Mouse (Mus musculus): ENCODE measurements around the gene Armh3. TPM values are rescaled to one million over a fixed set of nuclear protein-coding genes. Genes with fewer than 3 reads are reported as not detected.
A peak's percentile ranks its signal among the peaks of the same experiment; 100 is the strongest.

Armh3 gene
- polyA plus RNA-seq, 1 experiment from 2014 or later = 23.1 TPM

DNA sequence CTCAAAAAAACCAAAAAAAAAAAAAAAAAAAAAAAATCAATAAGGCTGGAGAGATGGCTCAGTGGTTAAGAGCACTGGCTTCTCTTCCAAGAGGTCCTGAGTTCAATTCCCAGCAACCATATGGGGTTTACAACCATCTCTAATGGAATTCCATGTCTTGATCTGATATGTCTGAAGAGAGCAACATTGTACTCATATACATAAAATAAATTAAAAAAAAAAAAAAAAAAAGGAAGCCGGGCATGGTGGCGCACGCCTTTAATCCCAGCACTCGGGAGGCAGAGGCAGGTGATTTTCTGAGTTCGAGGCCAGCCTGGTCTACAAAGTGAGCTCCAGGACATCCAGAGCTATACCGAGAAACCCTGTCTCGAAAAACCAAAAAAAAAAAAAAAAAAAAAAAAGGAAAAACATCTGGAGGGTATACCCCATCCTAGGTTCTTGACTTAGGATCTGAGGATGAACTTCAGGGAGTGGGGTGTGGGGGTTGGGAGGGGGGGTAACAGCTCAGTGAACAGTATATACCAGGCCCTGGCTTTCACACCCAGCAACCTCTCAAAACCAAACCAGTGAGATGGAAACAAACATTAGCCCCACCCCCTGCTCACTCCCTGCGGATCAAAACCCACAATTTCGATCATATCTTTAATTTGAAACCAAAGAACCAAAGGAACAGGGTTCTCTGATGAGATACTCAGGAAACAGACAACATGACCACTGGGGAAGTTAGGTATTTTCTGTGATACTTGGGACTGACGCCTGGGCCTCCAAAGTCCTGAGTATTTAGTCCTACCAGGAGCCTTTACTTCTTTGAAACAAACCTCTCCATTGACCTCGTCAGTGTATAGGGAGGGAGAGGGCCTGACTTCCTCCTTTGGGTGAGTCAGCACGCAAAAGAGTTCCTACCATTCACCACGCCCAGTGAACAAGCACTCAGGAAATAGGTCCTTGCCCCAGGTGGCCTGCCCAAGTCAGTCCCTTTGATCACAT is 208.1 kb downstream of the Armh3 start:
- no peak for ATAC-seq (ENCODE audit: low FRiP score, low read depth)

GRCm38 (mm10) chr19:45789365-45789764 is 208.9 kb downstream of the Armh3 start:
- H3K9me3 ChIP-seq = no peaks in the 10 kb centered on the region
- no peaks in the 10 kb centered on the region for H3K4me1 ChIP-seq (replicated peaks)
- WGBS = 81% methylated on average over 7 of the region's 7 CpGs
- no peak overlapping the region for H3K4me3 ChIP-seq
- no peaks in the 10 kb centered on the region for H3K27me3 ChIP-seq
- no peak overlapping the region for H3K27ac ChIP-seq (replicated peaks)
- ATAC-seq (ENCODE audit: low FRiP score, low read depth) = no peak
- H3K36me3 ChIP-seq = no peaks in the 10 kb centered on the region
- H3K9ac ChIP-seq = no peak overlapping the region
- no peak overlapping the region for H3K4me2 ChIP-seq

More for the DNA sequence above, 208.1 kb downstream of the Armh3 start:
- H3K9me3 ChIP-seq = no peaks in the 10 kb centered on the region
- no peaks in the 10 kb centered on the region for H3K27me3 ChIP-seq
- H3K4me2 ChIP-seq = no peak overlapping the region
- H3K4me3 ChIP-seq = no peak overlapping the region
- no peaks in the 10 kb centered on the region for H3K36me3 ChIP-seq
- H3K4me1 ChIP-seq (replicated peaks) = no peaks in the 10 kb centered on the region
- 80% methylated on average over 13 of the region's 13 CpGs for WGBS
- no peak overlapping the region for H3K27ac ChIP-seq (replicated peaks)
- no peak overlapping the region for H3K9ac ChIP-seq

DNA sequence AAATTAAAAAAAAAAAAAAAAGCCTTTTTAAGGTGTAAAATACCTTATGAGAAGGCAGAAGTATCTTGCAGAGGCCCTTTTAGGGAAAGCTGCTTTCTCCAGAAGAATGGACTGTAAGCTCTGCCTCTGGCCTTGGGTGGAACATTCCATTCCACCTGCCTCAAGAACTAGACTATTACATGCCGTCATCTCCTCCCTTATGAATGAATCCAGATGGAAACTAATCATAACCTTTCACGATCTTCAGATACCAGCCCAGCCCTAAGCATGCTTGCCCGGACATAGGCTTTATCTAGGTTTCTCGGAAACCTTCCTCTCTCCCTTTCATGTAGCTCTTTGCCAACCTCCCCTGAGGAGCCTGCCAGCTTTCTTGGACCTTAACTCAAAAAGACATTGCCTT is 210.0 kb downstream of the Armh3 start:
- Histone ChIP-seq H3K36me3 (no peaks in the 10 kb centered on the region), H3K9ac (no peak overlapping the region), H3K4me3 (no peak overlapping the region), H3K9me3 (no peaks in the 10 kb centered on the region), H3K27me3 (no peaks in the 10 kb centered on the region), H3K27ac (replicated peaks) (no peak overlapping the region), H3K4me1 (replicated peaks) (peaks cover 6% of the 10 kb centered on the region), H3K4me2 (no peak overlapping the region)
- ATAC-seq (ENCODE audit: low FRiP score, low read depth) = no peak
- 85% methylated on average over 4 of the region's 4 CpGs for WGBS

- Histone ChIP-seq H3K4me1 (replicated peaks) (peaks cover 6% of the 10 kb centered on the region), H3K9me3 (no peaks in the 10 kb centered on the region), H3K4me2 (no peak overlapping the region), H3K27ac (replicated peaks) (no peak overlapping the region), H3K4me3 (no peak overlapping the region), H3K36me3 (no peaks in the 10 kb centered on the region), H3K9ac (no peak overlapping the region), H3K27me3 (no peaks in the 10 kb centered on the region)
- 83% methylated on average over 3 of the region's 3 CpGs for WGBS
- ATAC-seq (ENCODE audit: low FRiP score, low read depth) = no peak
Measured at GRCm38 (mm10) chr19:45787450-45787849, 210.8 kb downstream of the Armh3 start.

- WGBS = 58% methylated on average over 3 of the region's 3 CpGs
- no peak for ATAC-seq (ENCODE audit: low FRiP score, low read depth)
- no peaks in the 10 kb centered on the region for H3K9me3 ChIP-seq
Measured at GRCm38 (mm10) chr19:45785470-45785869, 212.8 kb downstream of the Armh3 start.

GRCm38 (mm10) chr19:45783933-45784576 is 214.2 kb downstream of the Armh3 start:
- peak overlapping the region; percentile 67 for H3K4me2 ChIP-seq
- 38% methylated on average over 17 of the region's 17 CpGs for WGBS
- 0 out of 2 replicates have a peak, but pooled peaks cover 4% of the 10 kb centered on the region for H3K36me3 ChIP-seq
- ATAC-seq (ENCODE audit: low FRiP score, low read depth) = no peak
- H3K9me3 ChIP-seq = no peaks in the 10 kb centered on the region
- peak overlapping the region; percentile 65 for H3K4me3 ChIP-seq
- peak overlapping the region; percentile 71 for H3K27ac ChIP-seq (replicated peaks)
- peaks cover 37% of the 10 kb centered on the region for H3K4me1 ChIP-seq (replicated peaks)
- peak overlapping the region; percentile 39 for H3K9ac ChIP-seq
- H3K27me3 ChIP-seq = no peaks in the 10 kb centered on the region

More at GRCm38 (mm10) chr19:45785470-45785869, 212.8 kb downstream of the Armh3 start:
- Histone ChIP-seq H3K27me3 (no peaks in the 10 kb centered on the region), H3K4me2 (no peak overlapping the region), H3K36me3 (no peaks in the 10 kb centered on the region), H3K4me1 (replicated peaks) (peaks cover 23% of the 10 kb centered on the region), H3K4me3 (no peak overlapping the region), H3K27ac (replicated peaks) (no peak overlapping the region), H3K9ac (no peak overlapping the region)

GRCm38 (mm10) chr19:45783181-45783932 is 214.9 kb downstream of the Armh3 start, which contains the start of gene Mgea5:
Mgea5 (minus strand) TSS chr19:45783837.
- Histone ChIP-seq H3K27ac (replicated peaks) (peak within 1 kb of the TSS; percentile 95), H3K9me3 (no peaks in the 10 kb centered on the region), H3K27me3 (no peaks in the 10 kb centered on the region), H3K4me3 (peak within 1 kb of the TSS; percentile 65), H3K4me2 (peak within 1 kb of the TSS; percentile 67), H3K9ac (peak within 1 kb of the TSS; percentile 84), H3K36me3 (peaks cover 5% of the 10 kb centered on the region), H3K4me1 (replicated peaks) (peaks cover 44% of the 10 kb centered on the region)
- ATAC-seq (ENCODE audit: low FRiP score, low read depth) = peak; percentile 98
- under 1% methylated on average over 59 of the region's 71 CpGs for WGBS

DNA sequence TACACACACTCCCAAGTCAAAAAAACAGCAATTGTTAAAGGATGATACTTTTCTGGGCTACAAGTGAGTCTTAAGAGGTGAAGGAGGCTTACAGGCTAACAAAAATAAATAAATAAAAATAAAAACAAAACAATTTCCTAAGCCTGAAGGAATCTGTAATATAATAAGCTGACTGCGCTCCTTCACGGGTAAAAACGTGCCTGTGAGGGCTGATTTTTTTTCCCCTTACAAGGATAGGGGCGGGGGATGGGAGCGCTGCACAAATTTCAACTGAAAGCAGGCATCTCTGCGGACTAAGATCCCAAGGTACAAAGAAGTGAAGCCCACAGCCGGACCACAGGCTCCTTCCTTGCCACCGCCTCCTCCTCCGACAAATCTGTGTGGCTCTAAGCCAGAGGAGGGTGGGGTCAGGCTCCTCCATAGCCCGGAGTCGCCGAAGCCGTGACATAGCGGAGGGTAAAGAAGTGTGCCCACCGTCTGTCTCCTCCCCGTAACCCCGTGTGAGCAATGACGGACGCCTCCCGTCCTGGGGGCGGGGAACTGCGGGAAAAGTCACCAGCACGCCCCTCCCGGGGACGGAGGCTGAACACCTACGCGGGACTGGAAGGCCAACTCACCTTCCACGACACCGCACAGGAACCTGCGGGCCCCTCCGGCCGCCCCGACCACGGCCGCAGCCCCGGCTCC is 215.8 kb downstream of the Armh3 start:
- H3K4me2 ChIP-seq = peak overlapping the region; percentile 66
- peaks cover 51% of the 10 kb centered on the region for H3K4me1 ChIP-seq (replicated peaks)
- H3K4me3 ChIP-seq = peak overlapping the region; percentile 65
- no peaks in the 10 kb centered on the region for H3K9me3 ChIP-seq
- peak overlapping the region; percentile 95 for H3K27ac ChIP-seq (replicated peaks)
- H3K27me3 ChIP-seq = no peaks in the 10 kb centered on the region
- peaks cover 13% of the 10 kb centered on the region for H3K36me3 ChIP-seq
- peak overlapping the region; percentile 84 for H3K9ac ChIP-seq
- peak; percentile 27; the same call in 1 of the 2 replicates for ATAC-seq (ENCODE audit: low FRiP score, low read depth)
- 1% methylated on average over 36 of the region's 36 CpGs for WGBS

- Histone ChIP-seq H3K27me3 (no peaks in the 10 kb centered on the region), H3K4me1 (replicated peaks) (peaks cover 51% of the 10 kb centered on the region), H3K27ac (replicated peaks) (no peak overlapping the region), H3K9ac (no peak overlapping the region), H3K36me3 (peaks cover 21% of the 10 kb centered on the region), H3K9me3 (no peaks in the 10 kb centered on the region), H3K4me3 (peak overlapping the region; percentile 65), H3K4me2 (peak overlapping the region; percentile 66)
- no peak for ATAC-seq (ENCODE audit: low FRiP score, low read depth)
- 53% methylated on average over 8 of the region's 8 CpGs for WGBS
Measured at GRCm38 (mm10) chr19:45781676-45782075, 216.6 kb downstream of the Armh3 start.

GRCm38 (mm10) chr19:45780350-45780915 is 217.9 kb downstream of the Armh3 start:
- Histone ChIP-seq H3K4me2 (peak overlapping the region; percentile 66), H3K27me3 (no peaks in the 10 kb centered on the region), H3K36me3 (peaks cover 32% of the 10 kb centered on the region), H3K9ac (no peak overlapping the region), H3K27ac (replicated peaks) (no peak overlapping the region), H3K9me3 (no peaks in the 10 kb centered on the region), H3K4me3 (0 out of 2 replicates have a peak overlapping the region, but pooled peaks have one; percentile 65), H3K4me1 (replicated peaks) (peaks cover 51% of the 10 kb centered on the region)
- 89% methylated on average over 13 of the region's 13 CpGs for WGBS
- no peak for ATAC-seq (ENCODE audit: low FRiP score, low read depth)

DNA sequence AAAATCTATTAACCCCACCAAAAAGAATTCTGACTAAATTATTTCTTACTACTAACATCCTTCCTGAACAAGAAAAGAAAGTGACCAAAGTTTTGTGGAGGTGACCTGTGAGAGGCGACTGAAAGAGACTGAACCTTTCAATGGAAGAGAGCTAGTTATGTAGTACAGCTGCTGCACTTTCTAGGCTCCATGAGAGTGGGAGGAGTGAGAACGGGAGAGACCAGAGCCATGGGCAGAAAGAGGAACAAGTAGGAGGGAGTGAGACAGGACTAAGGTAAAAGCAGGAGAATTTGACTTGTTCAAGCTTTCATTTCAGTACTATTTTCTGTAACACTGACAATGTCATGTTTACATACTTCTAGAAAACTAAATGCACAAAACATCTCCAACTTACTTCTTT is 222.8 kb downstream of the Armh3 start:
- peaks cover 28% of the 10 kb centered on the region for H3K4me1 ChIP-seq (replicated peaks)
- H3K9ac ChIP-seq = no peak overlapping the region
- H3K27ac ChIP-seq (replicated peaks) = no peak overlapping the region
- H3K4me2 ChIP-seq = no peak overlapping the region
- no peaks in the 10 kb centered on the region for H3K9me3 ChIP-seq
- H3K36me3 ChIP-seq = peaks cover 78% of the 10 kb centered on the region
- no peak for ATAC-seq (ENCODE audit: low FRiP score, low read depth)
- no peak overlapping the region for H3K4me3 ChIP-seq
- 80% methylated on average over 2 of the region's 2 CpGs for WGBS
- H3K27me3 ChIP-seq = no peaks in the 10 kb centered on the region

Measured in hindbrain, embryonic 15.5 days (tissue).